Mouse (Mus musculus) kidney, embryonic 16.5 days (tissue): ENCODE results near the gene Abcg1. TPM values are rescaled to one million over a fixed set of nuclear protein-coding genes. Genes with fewer than 3 reads are reported as not detected.

Experiments used
- ATAC-seq: fragments of 200-750 bp; cut with Nextera tagmentation; 2 replicates; pipeline ENCODE4 v1.8.0; 2017; ENCODE audit warnings: moderate TSS enrichment; ENCODE audit not compliant: low FRiP score, low TSS enrichment
- H3K27ac ChIP-seq: fragments of 300-500 bp; sonication (generic); 2 replicates; pipeline ENCODE4 v1.5.1; 2014; ENCODE audit warnings: low read length
- H3K27me3 ChIP-seq: fragments of 300-500 bp; sonication (generic); 2 replicates; pipeline ENCODE4 v1.6.1; 2014; ENCODE audit warnings: low read length, control low read depth, mixed read lengths; ENCODE audit not compliant: insufficient read depth
- H3K36me3 ChIP-seq: fragments of 300-500 bp; sonication (generic); 2 replicates; pipeline ENCODE4 v1.6.1; 2014; ENCODE audit warnings: low read length, control low read depth, mixed read lengths; ENCODE audit not compliant: insufficient read depth
- H3K4me1 ChIP-seq: fragments of 300-500 bp; sonication (generic); 2 replicates; pipeline ENCODE4 v1.6.1; 2014; ENCODE audit warnings: low read length, control low read depth, mixed read lengths; ENCODE audit not compliant: insufficient read depth
- H3K4me2 ChIP-seq: fragments of 300-500 bp; sonication (generic); replicated peaks from 2 replicates; pipeline ENCODE4 v1.6.1; 2014; ENCODE audit warnings: low read depth, low read length
- H3K4me3 ChIP-seq: fragments of 300-500 bp; sonication (generic); 2 replicates; pipeline ENCODE4 v1.5.1; 2014; ENCODE audit warnings: mild to moderate bottlenecking, low read length
- H3K9ac ChIP-seq: fragments of 300-500 bp; sonication (generic); replicated peaks from 2 replicates; pipeline ENCODE4 v1.6.1; 2014; ENCODE audit warnings: low read length
- H3K9me3 ChIP-seq: fragments of 300-500 bp; sonication (generic); 2 replicates; pipeline ENCODE4 v1.6.1; 2016; ENCODE audit warnings: low read length, control low read depth
- WGBS: fragments of 180-500 bp; shearing (Covaris S2); extraction: QIAGEN DNeasy Blood & Tissue Kit; methylation state at CpG from one replicate; pipeline ENCODE4 v1.1.7; 2014; 5-methylcytosine and 5-hydroxymethylcytosine counted together
- polyA plus RNA-seq: library from polyadenylated mRNA; unstranded; fragments of >200 nt; fragmentation: Nextera tagmentation; extraction: Ambion mirVana; gene quantifications from 2 replicates; pipeline ENCODE4 v1.2.1, GENCODE M21; 2015

Abcg1 gene
- polyA plus RNA-seq, 1 experiment from 2014 or later: 9.2 TPM

GRCm38 (mm10) chr17:31038381-31038780 lies 19.1 kb upstream of the Abcg1 start:
- H3K4me1 ChIP-seq: no peaks in the 10 kb centered on the region
- H3K27ac ChIP-seq: no peak overlapping the region
- WGBS: 53% methylated on average over 4 of the region's 4 CpGs
- H3K9me3 ChIP-seq: no peaks in the 10 kb centered on the region
- H3K9ac ChIP-seq: no peak overlapping the region
- H3K36me3 ChIP-seq: no peaks in the 10 kb centered on the region
- H3K4me3 ChIP-seq: no peak overlapping the region
- H3K4me2 ChIP-seq: no peak overlapping the region
- ATAC-seq: no peak
- no peaks in the 10 kb centered on the region for H3K27me3 ChIP-seq

GRCm38 (mm10) chr17:31039626-31040025 lies 17.8 kb upstream of the Abcg1 start:
- ATAC-seq: no peak
- Histone ChIP-seq H3K36me3 (no peaks in the 10 kb centered on the region), H3K9ac (no peak overlapping the region), H3K4me2 (no peak overlapping the region), H3K27ac (no peak overlapping the region), H3K9me3 (no peaks in the 10 kb centered on the region), H3K4me1 (no peaks in the 10 kb centered on the region), H3K27me3 (no peaks in the 10 kb centered on the region), H3K4me3 (no peak overlapping the region)
- 48% methylated on average over 7 of the region's 7 CpGs for WGBS

DNA sequence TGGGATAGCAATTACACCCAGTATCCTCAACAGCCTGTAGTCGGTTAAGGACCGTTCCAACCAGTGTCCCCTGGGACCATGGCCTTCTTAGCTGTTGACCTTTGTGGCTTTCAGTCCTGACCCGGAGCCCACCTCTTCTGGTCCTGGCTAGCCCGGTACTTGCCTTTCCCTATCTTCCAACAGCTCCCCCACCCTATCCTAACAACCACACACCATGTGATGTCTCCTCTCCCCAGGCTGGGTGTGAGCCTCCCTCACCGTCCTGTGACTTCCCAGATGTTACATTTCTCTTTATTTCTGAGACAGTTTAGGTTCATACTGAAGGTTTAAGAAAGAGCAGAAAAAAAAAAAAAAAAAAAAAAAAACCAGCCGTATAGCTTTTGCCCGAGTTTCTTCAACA lies 17.1 kb upstream of the Abcg1 start:
- Histone ChIP-seq H3K4me2 (no peak overlapping the region), H3K9ac (no peak overlapping the region), H3K9me3 (no peaks in the 10 kb centered on the region), H3K27me3 (no peaks in the 10 kb centered on the region), H3K36me3 (no peaks in the 10 kb centered on the region), H3K4me3 (no peak overlapping the region), H3K4me1 (no peaks in the 10 kb centered on the region), H3K27ac (no peak overlapping the region)
- 67% methylated on average over 7 of the region's 7 CpGs for WGBS
- ATAC-seq: no peak

DNA sequence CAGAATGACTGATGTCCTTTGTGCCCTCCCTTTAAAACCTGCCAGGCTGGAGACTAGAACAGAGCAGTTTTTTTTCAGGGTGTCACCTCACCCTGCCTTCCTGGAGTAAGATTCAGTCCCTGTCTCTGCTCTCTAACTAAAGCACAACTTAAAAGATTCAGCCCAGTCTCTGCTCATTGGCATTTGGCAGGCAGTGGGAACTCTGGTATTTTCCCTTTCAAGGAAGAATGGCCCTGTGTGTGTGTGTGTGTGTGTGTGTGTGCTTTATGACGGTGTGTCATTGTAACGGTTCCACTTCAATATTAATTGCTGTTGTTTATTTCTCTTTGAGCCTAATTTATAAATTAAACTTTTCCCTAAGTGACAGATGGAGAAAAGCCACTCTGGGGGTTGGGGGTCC lies 14.7 kb upstream of the Abcg1 start:
- no peak overlapping the region for H3K9ac ChIP-seq
- no peaks in the 10 kb centered on the region for H3K36me3 ChIP-seq
- H3K27me3 ChIP-seq: no peaks in the 10 kb centered on the region
- no peak overlapping the region for H3K4me2 ChIP-seq
- 65% methylated on average over 2 of the region's 2 CpGs for WGBS
- H3K4me3 ChIP-seq: no peak overlapping the region
- no peaks in the 10 kb centered on the region for H3K4me1 ChIP-seq
- ATAC-seq: no peak
- H3K27ac ChIP-seq: no peak overlapping the region
- no peaks in the 10 kb centered on the region for H3K9me3 ChIP-seq

DNA sequence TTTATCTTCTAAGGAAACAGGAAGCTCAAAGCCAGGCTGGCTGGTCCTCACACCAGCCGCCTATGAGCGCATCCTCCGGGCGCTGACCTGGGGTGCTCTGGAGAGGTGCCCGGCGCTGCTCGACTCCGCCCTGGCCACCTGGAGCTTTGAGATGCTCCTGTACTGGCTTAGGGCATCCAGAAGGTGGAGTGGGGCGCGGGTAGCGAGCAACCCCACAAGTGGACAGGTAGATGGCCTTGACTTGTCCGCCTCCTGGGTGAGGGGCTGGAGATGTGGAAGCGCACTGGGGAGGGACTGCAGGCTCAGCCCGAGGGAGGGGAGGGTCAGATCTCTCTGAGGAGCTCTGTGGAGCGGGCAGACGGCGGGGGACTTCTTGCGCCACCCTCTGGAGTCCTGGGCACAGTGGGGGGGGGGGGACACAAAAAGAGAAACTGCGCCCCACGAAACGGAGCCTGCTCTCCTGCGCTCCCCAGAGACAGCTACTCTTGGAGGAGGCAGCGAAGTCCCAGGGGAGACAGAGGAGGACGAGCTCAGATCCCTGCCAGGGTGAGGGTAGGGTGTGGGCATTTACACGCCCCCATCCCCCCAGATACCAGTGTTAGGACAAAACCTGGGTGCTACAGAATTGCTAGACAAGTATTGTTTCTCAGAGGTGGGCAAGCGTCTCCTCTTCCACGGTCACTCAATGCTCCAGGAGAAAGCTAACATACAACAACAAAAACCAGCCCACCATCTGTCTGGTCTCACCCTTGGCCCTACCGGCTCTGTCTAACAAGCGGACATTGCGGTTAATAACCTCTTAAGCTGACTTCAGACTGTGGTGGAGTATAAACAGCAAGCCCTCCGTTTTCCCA lies 643 bp downstream of the Abcg1 start:
- peak; percentile 32 for ATAC-seq
- 1% methylated on average over 31 of the region's 31 CpGs for WGBS
- peak overlapping the region; percentile 48 for H3K9ac ChIP-seq

GRCm38 (mm10) chr17:31058745-31059085 lies 1.2 kb downstream of the Abcg1 start:
- H3K4me1 ChIP-seq: peaks cover 19% of the 10 kb centered on the region
- no peaks in the 10 kb centered on the region for H3K36me3 ChIP-seq
- peak overlapping the region; percentile 48; the same call in 1 of the 2 replicates for H3K9ac ChIP-seq
- H3K4me3 ChIP-seq: peak overlapping the region; percentile 60
- H3K4me2 ChIP-seq: peak overlapping the region; percentile 92
- H3K9me3 ChIP-seq: peaks cover 6% of the 10 kb centered on the region; the same call in 1 of the 2 replicates
- H3K27ac ChIP-seq: peak overlapping the region; percentile 55; the same call in 1 of the 2 replicates
- ATAC-seq: 0 out of 2 replicates have a peak, but pooled peaks have one; percentile 39
- WGBS: 2% methylated on average over 13 of the region's 13 CpGs
- H3K27me3 ChIP-seq: peaks cover 25% of the 10 kb centered on the region

More for the DNA sequence above, 643 bp downstream of the Abcg1 start:
- Histone ChIP-seq H3K27ac (peak overlapping the region; percentile 55), H3K36me3 (no peaks in the 10 kb centered on the region), H3K27me3 (peaks cover 25% of the 10 kb centered on the region), H3K4me1 (peaks cover 19% of the 10 kb centered on the region), H3K9me3 (peaks cover 12% of the 10 kb centered on the region), H3K4me3 (peak overlapping the region; percentile 60), H3K4me2 (peak overlapping the region; percentile 92)

DNA sequence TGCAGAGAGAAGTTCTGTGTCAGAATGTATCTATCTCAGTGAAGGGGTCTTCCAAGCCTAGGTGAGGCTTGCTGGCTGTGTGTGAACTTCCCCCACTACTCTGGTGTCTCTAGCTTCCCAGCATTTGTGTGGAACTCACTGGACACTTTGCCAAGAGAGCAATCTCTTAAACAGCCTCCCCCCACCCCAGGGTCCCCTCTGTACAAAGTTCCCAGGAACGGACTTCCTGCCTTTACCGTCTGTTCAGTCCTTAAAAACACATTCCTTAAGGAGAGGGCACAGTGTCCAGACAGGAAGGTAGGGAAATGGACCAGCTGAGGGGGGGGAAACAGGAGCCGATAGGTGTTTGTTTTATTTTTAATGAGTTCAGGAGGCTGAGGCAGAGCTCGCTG lies 2.7 kb downstream of the Abcg1 start:
- Histone ChIP-seq H3K27me3 (peaks cover 25% of the 10 kb centered on the region), H3K4me3 (no peak overlapping the region), H3K36me3 (no peaks in the 10 kb centered on the region), H3K4me2 (no peak overlapping the region), H3K4me1 (peaks cover 19% of the 10 kb centered on the region), H3K9ac (no peak overlapping the region), H3K27ac (peak overlapping the region; percentile 2; the same call in 1 of the 2 replicates), H3K9me3 (no peaks in the 10 kb centered on the region)
- WGBS: 37% methylated on average over 4 of the region's 4 CpGs
- ATAC-seq: no peak

DNA sequence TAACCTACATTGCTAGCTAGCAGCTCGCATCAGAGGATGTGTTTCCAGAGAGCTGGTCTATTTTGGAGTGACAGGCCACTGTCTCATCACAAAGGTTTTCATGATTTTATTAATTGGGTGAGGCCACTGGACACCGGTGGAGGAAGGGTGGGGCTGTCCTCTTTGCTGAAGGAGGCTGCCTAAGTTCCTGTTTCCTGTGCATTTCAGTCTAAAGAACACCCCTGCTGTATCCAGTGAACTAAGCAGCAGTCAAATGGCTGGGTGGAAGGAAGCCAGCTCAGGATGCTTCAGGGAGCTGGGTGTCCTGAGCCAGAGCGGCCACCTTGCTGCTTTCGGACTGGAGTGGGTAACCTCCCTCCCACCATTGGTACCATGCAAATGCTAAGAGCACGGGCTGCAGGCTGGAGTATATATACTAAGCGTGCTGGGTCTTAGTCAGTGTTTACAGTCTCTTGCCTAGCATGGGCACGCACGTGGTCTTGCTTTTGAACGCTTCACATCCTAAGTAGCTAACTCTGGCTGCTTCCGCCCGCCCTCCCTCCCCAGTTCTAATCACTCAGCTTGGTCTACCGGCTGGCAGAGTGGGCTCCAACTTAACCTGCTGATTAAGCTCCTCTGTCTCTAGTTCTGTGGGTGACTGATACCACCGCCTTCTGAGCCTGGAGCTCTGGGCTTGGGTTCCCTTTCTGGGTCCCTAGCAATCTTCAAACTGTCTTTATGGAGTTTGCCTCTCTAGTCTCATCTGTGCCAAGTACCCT lies 3.3 kb downstream of the Abcg1 start:
- H3K27me3 ChIP-seq: peaks cover 25% of the 10 kb centered on the region
- no peak overlapping the region for H3K4me3 ChIP-seq
- no peak overlapping the region for H3K9ac ChIP-seq
- H3K36me3 ChIP-seq: no peaks in the 10 kb centered on the region
- H3K4me1 ChIP-seq: peaks cover 19% of the 10 kb centered on the region
- no peaks in the 10 kb centered on the region for H3K9me3 ChIP-seq
- H3K4me2 ChIP-seq: no peak overlapping the region
- peak overlapping the region; percentile 2 for H3K27ac ChIP-seq
- WGBS: 58% methylated on average over 13 of the region's 13 CpGs
- no peak for ATAC-seq

DNA sequence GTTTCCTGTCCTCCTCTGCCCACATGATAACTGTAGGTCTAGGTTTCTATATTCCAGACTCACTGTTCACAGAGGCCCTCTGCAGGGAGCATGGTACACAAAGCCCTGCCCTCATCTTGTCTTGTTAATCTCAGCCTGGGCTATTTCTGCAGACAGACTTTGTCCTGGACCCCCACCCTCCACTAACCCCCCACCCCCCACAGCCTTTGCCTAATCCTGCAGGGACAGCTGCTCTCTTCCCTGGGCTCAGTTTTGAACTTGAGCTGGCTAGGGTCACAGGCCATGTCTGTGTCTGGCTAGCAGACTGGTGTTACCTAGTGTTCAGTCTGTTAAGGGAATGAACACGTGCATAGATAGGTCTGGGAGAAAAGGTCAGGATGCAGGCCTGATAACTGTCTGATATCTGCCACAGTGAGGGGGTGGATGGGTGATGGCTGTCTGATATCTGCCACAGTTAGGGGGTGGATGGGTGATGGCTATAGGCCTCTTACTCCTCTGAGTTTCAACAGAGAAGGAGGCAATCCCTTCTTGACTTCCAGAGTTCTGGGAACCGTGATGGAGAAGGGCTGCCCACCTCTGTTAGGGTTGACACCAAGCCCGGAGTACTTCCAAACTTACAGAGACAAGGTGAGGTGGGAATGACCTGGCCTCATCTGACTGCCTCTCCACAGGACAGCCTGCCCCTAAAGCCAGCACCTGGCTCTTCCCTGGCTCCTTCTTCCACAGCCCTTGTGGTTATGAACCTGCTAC lies 4.0 kb downstream of the Abcg1 start:
- WGBS: 64% methylated on average over 3 of the region's 3 CpGs
- no peaks in the 10 kb centered on the region for H3K9me3 ChIP-seq
- H3K9ac ChIP-seq: no peak overlapping the region
- no peak overlapping the region for H3K4me3 ChIP-seq
- peaks cover 19% of the 10 kb centered on the region for H3K4me1 ChIP-seq
- peak overlapping the region; percentile 2 for H3K27ac ChIP-seq
- ATAC-seq: no peak
- no peak overlapping the region for H3K4me2 ChIP-seq
- no peaks in the 10 kb centered on the region for H3K36me3 ChIP-seq
- H3K27me3 ChIP-seq: peaks cover 25% of the 10 kb centered on the region
